Mouse (Mus musculus) fibroblast of lung, adult 2 months (primary cell): ENCODE measurements around the gene Ift46.

ENCODE experiments used
- DNase-seq: peaks from one replicate; pipeline ENCODE4 v3.0.0-alpha.2; 2011; ENCODE audit warnings: low read depth

Ift46 gene

GRCm38 (mm10) chr9:44810316-44810715, 42.6 kb downstream of the Ift46 start:
- no peak for DNase-seq

GRCm38 (mm10) chr9:44814179-44814578, 46.5 kb downstream of the Ift46 start:
- no peak for DNase-seq

- DNase-seq: no peak
Measured at GRCm38 (mm10) chr9:44817522-44817921, 49.8 kb downstream of the Ift46 start.

- no peak for DNase-seq
Measured at GRCm38 (mm10) chr9:44819920-44820827, 52.5 kb downstream of the Ift46 start.

- no peak for DNase-seq
Measured at GRCm38 (mm10) chr9:44826660-44827059, 59.0 kb downstream of the Ift46 start.

- DNase-seq: no peak
Measured at GRCm38 (mm10) chr9:44828944-44829343, 61.2 kb downstream of the Ift46 start.

- no peak for DNase-seq
Measured at GRCm38 (mm10) chr9:44830506-44830905, 62.8 kb downstream of the Ift46 start.

- DNase-seq: no peak
Measured at GRCm38 (mm10) chr9:44832356-44832755, 64.6 kb downstream of the Ift46 start.

GRCm38 (mm10) chr9:44836439-44836838, 68.7 kb downstream of the Ift46 start:
- DNase-seq: peak; percentile 38

- no peak for DNase-seq
Measured at GRCm38 (mm10) chr9:44841241-44841640, 73.5 kb downstream of the Ift46 start.
